Mouse (Mus musculus) myocyte (in vitro differentiated cells): ENCODE data around the gene Efr3b.

Source experiments
- CEBPB ChIP-seq: IDR thresholded peaks from 2 replicates; pipeline ENCODE4 v1.6.1; 2011; ENCODE audit warnings: mild to moderate bottlenecking, moderate library complexity; ENCODE audit not compliant: poor library complexity, insufficient read depth, severe bottlenecking
- E2F4 ChIP-seq: IDR thresholded peaks from one replicate; pipeline ENCODE4 v1.6.1; 2011; ENCODE audit warnings: mild to moderate bottlenecking, control low read depth, moderate library complexity; ENCODE audit not compliant: insufficient read depth
- MYOD1 ChIP-seq, 3 experiments: IDR thresholded peaks; one replicate each; pipeline ENCODE4 v1.6.1; 2011; ENCODE audit warnings: control low read depth in 2 of 3, low read depth in 2 of 3, mild to moderate bottlenecking in 2 of 3, moderate library complexity in 1 of 3; ENCODE audit not compliant: insufficient read length in 2 of 3, control insufficient read depth in 1 of 3
- POLR2A ChIP-seq: IDR thresholded peaks from one replicate; pipeline ENCODE4 v1.6.1; 2011; ENCODE audit warnings: low read depth, mild to moderate bottlenecking, control low read depth, moderate library complexity; ENCODE audit not compliant: insufficient read length
- POLR2AphosphoS2 ChIP-seq: IDR thresholded peaks from one replicate; pipeline ENCODE4 v1.6.1; 2011; ENCODE audit warnings: low read depth, control low read depth; ENCODE audit not compliant: insufficient read length

GRCm38 (mm10) chr12:4042411-4042810, 3.7 kb upstream of the Efr3b start:
- TF ChIP-seq MYOD1 (IDR thresholded peaks at IDR 0.05; ENCODE audit: control insufficient read depth in 1 of 3, insufficient read length in 2 of 3, low read depth in 2 of 3) (no peak), POLR2A (no peak), POLR2AphosphoS2 (no peak), E2F4 (no peak), CEBPB (no peak)
